Mouse (Mus musculus) retina, embryonic 14.5 days (tissue): ENCODE results near the gene Olfr812.
"Not testable (repeated sequence)": the region's sequence is repeated elsewhere in the genome, so short reads cannot be mapped to it uniquely, and the experiment has no call there.

Source experiments
- DNase-seq: peaks from one replicate; pipeline ENCODE4 v3.0.0-alpha.2; 2015; ENCODE audit warnings: low spot score

Olfr812 gene

DNA sequence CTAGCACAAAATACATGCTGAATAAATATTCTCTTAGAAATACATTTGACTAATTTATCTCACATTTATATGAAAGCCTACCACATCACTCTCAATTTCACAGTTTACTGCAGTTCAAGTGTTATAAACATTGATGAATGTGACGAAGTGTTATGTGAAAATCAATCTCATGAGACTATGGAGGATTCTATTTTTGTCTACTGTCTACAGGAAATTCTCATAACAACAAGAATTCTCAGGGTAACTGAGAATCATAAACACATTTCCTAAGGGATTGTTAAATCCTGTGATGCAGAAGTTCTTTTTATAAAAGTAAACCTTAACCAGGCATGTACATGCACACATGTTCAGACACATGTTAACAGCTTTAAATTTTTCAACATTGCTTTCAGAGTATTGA is at the start of gene Olfr812:
Gene Olfr812, minus strand, starts transcription at position 101 of the 400 bp plus-strand sequence.
- DNase-seq = no peak

DNA sequence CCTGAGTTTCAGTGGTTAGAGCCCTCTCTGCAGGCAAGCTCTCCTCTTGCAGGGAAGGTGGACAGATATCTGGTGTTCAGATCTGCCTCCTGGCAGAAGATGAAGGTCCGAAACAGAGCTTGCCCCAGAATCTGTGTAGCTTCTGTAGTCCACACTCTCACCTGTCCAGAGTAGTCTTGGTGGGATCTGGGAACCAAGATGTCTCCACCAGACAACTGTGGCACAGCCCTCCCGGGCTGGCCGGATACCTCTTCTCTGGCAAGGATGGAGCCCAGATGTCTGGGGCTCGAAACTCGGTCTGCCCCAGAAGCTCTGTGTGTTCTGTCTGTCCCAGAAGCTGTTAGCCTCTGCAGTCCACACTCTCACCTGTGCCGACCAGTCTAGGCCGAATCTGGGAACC is 40.0 kb upstream of the Olfr812 start:
- DNase-seq = no peak

DNA sequence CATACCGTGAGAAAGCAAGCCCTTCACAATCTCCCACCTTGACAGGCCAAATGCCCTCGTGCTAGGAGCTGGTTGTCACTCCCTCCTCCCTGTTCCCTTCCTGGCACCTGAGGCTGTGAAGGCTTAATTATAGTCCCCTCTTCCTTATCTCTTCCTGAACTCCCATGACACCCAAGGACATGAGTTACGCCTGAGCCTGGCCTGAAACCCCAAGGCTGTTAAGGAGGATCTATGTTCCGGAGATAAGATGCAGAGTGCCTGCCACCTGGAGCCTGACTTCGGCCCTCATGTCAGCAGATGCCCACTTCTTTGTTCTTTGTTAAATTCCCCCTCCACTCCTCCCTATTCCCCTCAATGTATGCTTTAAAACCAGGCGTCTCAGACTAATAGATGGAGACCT is 39.6 kb upstream of the Olfr812 start:
- DNase-seq = not testable (repeated sequence)

DNA sequence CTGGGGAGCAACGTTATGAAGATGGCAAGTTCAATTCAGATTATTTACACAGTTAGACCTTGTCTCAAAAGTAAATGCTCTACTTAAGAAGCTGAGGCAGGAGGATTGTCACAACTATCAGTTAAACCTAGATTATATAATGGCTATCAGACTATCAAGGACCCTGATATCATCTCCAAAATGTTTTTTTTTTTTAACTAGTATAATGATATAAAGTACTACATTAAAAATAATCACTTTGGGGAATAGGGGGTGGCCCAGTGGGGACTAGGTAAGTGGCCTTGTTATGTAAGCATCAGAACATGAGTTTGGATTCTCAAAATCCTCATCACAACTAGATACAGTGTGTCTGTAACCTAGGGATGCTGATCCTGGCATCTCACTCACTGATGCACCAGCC is 33.9 kb upstream of the Olfr812 start, which contains the start of gene Olfr814:
Gene Olfr814, minus strand, starts transcription at position 101 of the 400 bp plus-strand sequence.
- DNase-seq = not testable (repeated sequence)

DNA sequence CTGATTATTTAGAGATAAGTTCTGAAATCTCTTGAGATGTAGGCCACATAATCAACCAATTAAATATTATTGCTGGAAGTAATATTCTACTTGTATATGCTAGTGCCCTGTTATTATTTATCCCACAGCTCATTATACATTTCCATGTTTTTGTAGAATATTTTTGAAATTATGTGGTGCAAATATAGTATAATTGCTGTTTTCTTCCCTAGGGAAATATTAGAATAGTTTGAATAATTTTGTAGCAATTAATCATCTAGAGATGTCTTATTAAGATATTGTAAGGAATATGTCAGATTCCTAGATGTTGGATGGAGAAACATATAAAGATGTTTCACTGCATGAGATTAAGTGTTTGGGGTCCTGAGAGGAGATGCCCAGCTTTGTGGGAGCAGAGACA is 9.2 kb upstream of the Olfr812 start, which contains the start of gene Olfr813:
Gene Olfr813, plus strand, starts transcription at position 301 of the 400 bp plus-strand sequence.
- DNase-seq = no peak

DNA sequence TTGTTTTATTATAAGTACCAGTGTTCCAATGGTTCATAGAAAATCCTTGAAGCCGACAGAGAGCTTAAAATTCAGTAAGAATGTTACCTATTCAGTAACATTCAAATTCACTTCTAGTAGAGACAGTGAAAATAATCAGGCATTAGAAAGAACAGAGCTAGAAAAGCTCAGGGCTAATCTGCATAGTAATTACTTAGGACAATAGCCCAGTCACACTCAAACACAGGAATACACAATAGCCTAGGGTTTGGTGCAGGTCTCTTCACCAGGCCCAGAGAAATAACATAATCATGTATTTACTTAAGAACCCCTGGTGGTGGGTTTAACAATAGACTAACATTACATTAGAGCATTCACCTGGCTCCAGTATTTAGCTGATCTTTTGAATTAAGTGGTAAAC is 1.4 kb upstream of the Olfr812 start:
- no peak for DNase-seq

DNA sequence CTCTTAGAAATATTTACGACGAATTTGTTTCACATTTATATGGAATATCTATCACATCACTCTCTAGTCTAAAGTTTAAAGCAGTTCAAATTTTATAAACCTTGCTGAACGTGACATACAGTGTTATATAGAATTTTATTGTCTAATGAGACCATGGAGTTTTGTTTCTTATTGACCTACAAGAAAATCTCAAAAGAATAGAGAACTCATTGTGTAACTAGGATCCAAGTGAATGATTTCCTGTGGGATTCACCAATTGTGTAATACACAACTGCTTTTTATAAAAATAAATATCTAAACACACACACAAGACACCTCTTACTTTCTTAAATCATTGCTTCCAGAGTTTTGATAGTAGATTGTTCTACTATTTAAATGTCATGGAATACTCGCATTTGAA is 41.6 kb downstream of the Olfr812 start, which contains the start of gene Olfr811:
Gene Olfr811, minus strand, starts transcription at position 101 of the 400 bp plus-strand sequence.
- no peak for DNase-seq

DNA sequence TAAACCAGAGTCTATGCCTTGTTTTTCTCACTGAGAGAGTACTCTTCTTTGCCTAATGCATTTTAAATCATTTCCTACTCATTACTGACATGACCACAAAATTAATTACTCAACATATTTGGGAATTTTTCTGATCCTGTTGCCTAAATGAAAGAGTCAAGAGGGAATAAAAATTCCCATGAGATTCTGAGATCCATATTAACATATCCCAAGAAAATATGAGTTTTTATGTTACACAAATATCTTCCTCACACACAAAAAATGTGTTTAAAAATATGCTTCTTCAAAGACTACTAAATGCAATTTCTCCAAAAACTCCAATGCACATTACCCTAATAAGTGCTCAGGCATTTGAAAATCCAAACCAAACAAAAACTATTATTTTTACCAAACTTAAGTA is 51.1 kb downstream of the Olfr812 start, which contains the start of gene Olfr810:
Gene Olfr810, minus strand, starts transcription at position 101 of the 400 bp plus-strand sequence.
- no peak for DNase-seq
